8 mouse cellular contexts compared by ENCODE assay signal in the genomic region with DNA sequence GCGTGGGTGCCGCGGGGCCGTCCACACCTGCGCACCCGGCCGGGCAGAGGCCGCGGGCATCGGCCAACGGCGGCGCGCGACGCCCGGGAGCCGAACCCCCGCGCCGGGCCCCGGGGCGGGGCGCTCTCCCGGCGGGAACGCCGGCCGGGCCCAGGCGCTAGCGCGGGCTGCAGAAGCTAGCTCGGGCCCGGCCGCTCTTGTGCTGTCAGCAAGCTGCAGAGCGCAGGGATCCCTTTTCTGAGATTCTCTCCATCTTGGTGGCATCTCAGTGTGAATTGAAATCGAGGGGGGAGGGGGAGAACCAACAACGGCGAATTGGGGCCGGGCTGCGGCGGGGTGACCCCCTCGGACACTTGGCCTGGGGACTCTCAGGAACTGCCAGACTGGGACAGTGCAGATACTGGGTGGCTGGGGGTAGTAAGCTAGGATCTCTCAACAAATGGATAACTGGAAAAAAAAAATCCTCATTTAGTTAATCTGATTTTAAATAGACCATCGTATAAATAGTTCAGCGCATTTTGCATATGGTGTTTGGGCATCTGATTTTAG. TPM values are rescaled to one million over a fixed set of nuclear protein-coding genes. Genes with fewer than 3 reads are reported as not detected.
DNase-seq lines count a peak whose midpoint lies in the region; ATAC-seq and TF ChIP-seq lines count a peak whose summit lies in the region.

No protein-coding gene starts in this region.

- peak in 1 of 2 experiments; percentile 43 for DNase-seq in left cerebral cortex, adult 2 months (ENCODE audit: extremely low spot score in 1 of 2, low spot score in 2 of 2)
- no peak for DNase-seq in left cerebral cortex, adult 11 months (ENCODE audit: low spot score)
- DNase-seq in ZHBTc4 (ENCODE audit: low read depth, low spot score), result peak; percentile 67
- peak; percentile 74 for DNase-seq in neural tube, embryonic 10.5 days (ENCODE audit: extremely low spot score, low spot score)

- peak overlapping the region; percentile 87 for H3K9ac ChIP-seq in hindbrain, embryonic 15.5 days
- H3K9ac ChIP-seq in liver, embryonic 12.5 days, result peak overlapping the region; percentile 99

- ATAC-seq in hindbrain, embryonic 15.5 days (ENCODE audit: low FRiP score, low read depth), result peak; percentile 83
- peak; percentile 72 for ATAC-seq in liver, embryonic 12.5 days
- ATAC-seq in activated CD4-positive, CD25-positive, alpha-beta regulatory T cell, adult 4 months, result no peak

- H3K27me3 ChIP-seq in erythroblast, embryonic 14.5 days (ENCODE audit: control insufficient read depth), result no peaks in the 10 kb centered on the region
- H3K27me3 ChIP-seq in hindbrain, embryonic 15.5 days, result no peaks in the 10 kb centered on the region
- H3K27me3 ChIP-seq in liver, embryonic 12.5 days (replicated peaks), result no peaks in the 10 kb centered on the region

- H3K36me3 ChIP-seq in erythroblast, embryonic 14.5 days (ENCODE audit: control insufficient read depth), result peaks cover 33% of the 10 kb centered on the region
- H3K36me3 ChIP-seq in hindbrain, embryonic 15.5 days, result 0 out of 2 replicates have a peak, but pooled peaks cover 6% of the 10 kb centered on the region
- peaks cover 36% of the 10 kb centered on the region for H3K36me3 ChIP-seq in liver, embryonic 12.5 days

- no peaks in the 10 kb centered on the region for H3K9me3 ChIP-seq in erythroblast, embryonic 14.5 days (ENCODE audit: control insufficient read depth, low read length)
- no peaks in the 10 kb centered on the region for H3K9me3 ChIP-seq in hindbrain, embryonic 15.5 days
- no peaks in the 10 kb centered on the region for H3K9me3 ChIP-seq in liver, embryonic 12.5 days (replicated peaks)

- H3K4me3 ChIP-seq in left cerebral cortex, adult 2 months, result peak overlapping the region; percentile 67
- peak overlapping the region; percentile 87 for H3K4me3 ChIP-seq in erythroblast, embryonic 14.5 days (replicated peaks)
- H3K4me3 ChIP-seq in hindbrain, embryonic 15.5 days, result peak overlapping the region; percentile 81
- H3K4me3 ChIP-seq in liver, embryonic 12.5 days, result peak overlapping the region; percentile 96

- no peak for TF ChIP-seq CTCF in left cerebral cortex, adult 2 months (IDR thresholded peaks at IDR 0.05)

- intact Hi-C loops in left cerebral cortex, adult 2 months (cut with DNase I), result loop anchor here (2.0 kb wide), 1 partner anchor 34 kb away; a partner anchor contains a TSS

- 3% methylated on average over 19 of the region's 45 CpGs for WGBS in hindbrain, embryonic 15.5 days
- WGBS in liver, embryonic 12.5 days (ENCODE audit: insufficient replicate concordance), result 2% methylated on average over 45 of the region's 45 CpGs

- H3K27ac ChIP-seq in left cerebral cortex, adult 2 months, result peak overlapping the region; percentile 88
- peak overlapping the region; percentile 98 for H3K27ac ChIP-seq in hindbrain, embryonic 15.5 days (replicated peaks)
- H3K27ac ChIP-seq in liver, embryonic 12.5 days, result peak overlapping the region; percentile 95

- peak overlapping the region; percentile 83 for H3K4me2 ChIP-seq in hindbrain, embryonic 15.5 days
- H3K4me2 ChIP-seq in liver, embryonic 12.5 days, result peak overlapping the region; percentile 96

- peaks cover 73% of the 10 kb centered on the region for H3K4me1 ChIP-seq in erythroblast, embryonic 14.5 days (ENCODE audit: control insufficient read depth)
- H3K4me1 ChIP-seq in hindbrain, embryonic 15.5 days (replicated peaks), result peaks cover 45% of the 10 kb centered on the region
- peaks cover 73% of the 10 kb centered on the region for H3K4me1 ChIP-seq in liver, embryonic 12.5 days

RNA-seq across cellular contexts. Expression of a gene that starts 1.5 kb away (rescaled TPM):
- 10 to 100 TPM; 49.2 to 53.7 TPM for total RNA-seq in left cerebral cortex, adult 2 months (2021)
- polyA plus RNA-seq in erythroblast, embryonic 14.5 days (2012), result 0.05 and 0.09 TPM in 2 replicates
- polyA plus RNA-seq in hindbrain, embryonic 15.5 days (2015; fragmentation: Nextera tagmentation; extraction: Ambion mirVana), result 93.0 and 94.6 TPM in 2 replicates
- 31.3 and 31.9 TPM in 2 replicates for polyA plus RNA-seq in liver, embryonic 12.5 days (2016; fragmentation: Nextera tagmentation; extraction: Ambion mirVana)
- polyA plus RNA-seq in activated CD4-positive, CD25-positive, alpha-beta regulatory T cell, adult 4 months (2017; shearing (Covaris generic)), result under 1 TPM in 1 of 2 experiments, not detected in 1; 0.34 TPM

RNA-seq across cellular contexts. Expression of a gene that starts 33.8 kb away (rescaled TPM):
- 10 to 100 TPM; 23.3 to 25.1 TPM for total RNA-seq in left cerebral cortex, adult 2 months (2021)
- polyA plus RNA-seq in erythroblast, embryonic 14.5 days (2012), result 0.64 and 0.77 TPM in 2 replicates
- polyA plus RNA-seq in hindbrain, embryonic 15.5 days (2015; fragmentation: Nextera tagmentation; extraction: Ambion mirVana), result 33.4 and 34.1 TPM in 2 replicates
- 16.3 and 16.7 TPM in 2 replicates for polyA plus RNA-seq in liver, embryonic 12.5 days (2016; fragmentation: Nextera tagmentation; extraction: Ambion mirVana)
- 10 to 100 TPM; 44.8 to 47.8 TPM for polyA plus RNA-seq in activated CD4-positive, CD25-positive, alpha-beta regulatory T cell, adult 4 months (2017; shearing (Covaris generic))

RNA-seq across cellular contexts. Expression of a gene that starts 33.8 kb away (rescaled TPM):
- 1 to 10 TPM; 2.8 to 3.3 TPM for total RNA-seq in left cerebral cortex, adult 2 months (2021)
- not detected in 2 replicates for polyA plus RNA-seq in erythroblast, embryonic 14.5 days (2012)
- polyA plus RNA-seq in hindbrain, embryonic 15.5 days (2015; fragmentation: Nextera tagmentation; extraction: Ambion mirVana), result 3.3 and 3.4 TPM in 2 replicates
- polyA plus RNA-seq in liver, embryonic 12.5 days (2016; fragmentation: Nextera tagmentation; extraction: Ambion mirVana), result 0.46 and 0.53 TPM in 2 replicates
- polyA plus RNA-seq in activated CD4-positive, CD25-positive, alpha-beta regulatory T cell, adult 4 months (2017; shearing (Covaris generic)), result 1 to 10 TPM; 3.8 to 4.7 TPM

RNA-seq across cellular contexts. Expression of a gene that starts 38.2 kb away (rescaled TPM):
- 100 to 1,000 TPM; 108 to 115 TPM for total RNA-seq in left cerebral cortex, adult 2 months (2021)
- polyA plus RNA-seq in erythroblast, embryonic 14.5 days (2012), result 1.2 and 1.5 TPM in 2 replicates
- 244 and 265 TPM in 2 replicates for polyA plus RNA-seq in hindbrain, embryonic 15.5 days (2015; fragmentation: Nextera tagmentation; extraction: Ambion mirVana)
- 219 and 226 TPM in 2 replicates for polyA plus RNA-seq in liver, embryonic 12.5 days (2016; fragmentation: Nextera tagmentation; extraction: Ambion mirVana)
- 100 to 1,000 TPM; 313 to 322 TPM for polyA plus RNA-seq in activated CD4-positive, CD25-positive, alpha-beta regulatory T cell, adult 4 months (2017; shearing (Covaris generic))

Comparison
In these comparisons a context has a peak if more than half of its experiments do, and no peak if none do; other contexts are left out.
1. RNA of a gene that starts 1.5 kb away (polyA plus RNA-seq): 93.0 to 94.6 TPM in hindbrain, embryonic 15.5 days and 31.3 to 31.9 TPM in liver, embryonic 12.5 days; 0.34 TPM in activated CD4-positive, CD25-positive, alpha-beta regulatory T cell, adult 4 months and 0.05 to 0.09 TPM in erythroblast, embryonic 14.5 days; every median in the first group is over 10 times any median in the second.
2. Peak in every context shown above with its lines, with median percentiles within 50 percentile points of each other: H3K27ac ChIP-seq and H3K4me3 ChIP-seq.